Mouse (Mus musculus): ENCODE results near the gene 3110018I06Rik. TPM values are rescaled to one million over a fixed set of nuclear protein-coding genes. Genes with fewer than 3 reads are reported as not detected.

The 3110018I06Rik gene
- not detected in 2 replicates for polyA plus RNA-seq (2012; rRNA removed)

DNA sequence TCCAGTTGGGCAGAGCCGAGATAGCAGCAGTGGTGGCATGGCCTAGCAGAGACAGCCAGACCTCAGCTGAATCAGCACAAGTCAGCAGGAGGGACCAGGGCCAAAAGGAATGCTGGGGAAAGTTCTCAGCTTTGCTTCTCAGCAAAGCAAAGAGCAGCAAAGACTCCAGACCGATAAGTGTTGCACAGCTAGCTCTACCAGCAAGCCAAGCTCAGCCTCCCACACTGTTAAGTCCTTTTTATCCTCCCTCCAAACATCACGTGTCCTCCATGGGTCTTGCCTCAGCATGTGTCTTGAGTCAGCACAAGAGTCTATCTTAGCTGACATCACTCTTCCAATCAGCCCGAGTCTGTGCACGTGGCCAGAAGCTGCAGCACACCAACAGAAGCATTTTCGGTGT is at the start of gene 3110018I06Rik:
TSS of gene 3110018I06Rik (plus strand) at position 262 of the 400 bp plus-strand sequence.
- DNase-seq (ENCODE audit: extremely low spot score in 1 of 2, low spot score in 1 of 2), result no peak

DNA sequence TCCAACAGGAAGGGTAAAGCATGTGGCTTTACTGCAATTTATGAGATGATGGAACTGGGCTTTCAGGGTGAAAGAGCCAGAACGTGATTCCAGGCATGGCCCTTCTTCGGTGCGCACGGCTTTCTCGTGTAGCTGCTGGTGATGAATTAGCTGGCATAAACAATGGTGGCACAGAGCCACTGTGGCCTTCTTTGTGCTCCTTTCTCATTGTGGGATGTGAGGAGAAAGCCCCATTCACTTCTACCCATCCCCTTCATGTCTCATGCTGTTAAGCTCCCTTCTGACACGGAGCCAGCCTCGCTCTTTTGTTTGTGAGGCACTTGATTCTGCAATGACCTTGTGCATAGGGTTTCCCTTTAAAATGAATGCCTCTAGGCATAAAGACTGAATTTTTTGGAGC is 43.8 kb upstream of the 3110018I06Rik start:
- no peak for DNase-seq (ENCODE audit: extremely low spot score in 1 of 2, low spot score in 1 of 2)

DNA sequence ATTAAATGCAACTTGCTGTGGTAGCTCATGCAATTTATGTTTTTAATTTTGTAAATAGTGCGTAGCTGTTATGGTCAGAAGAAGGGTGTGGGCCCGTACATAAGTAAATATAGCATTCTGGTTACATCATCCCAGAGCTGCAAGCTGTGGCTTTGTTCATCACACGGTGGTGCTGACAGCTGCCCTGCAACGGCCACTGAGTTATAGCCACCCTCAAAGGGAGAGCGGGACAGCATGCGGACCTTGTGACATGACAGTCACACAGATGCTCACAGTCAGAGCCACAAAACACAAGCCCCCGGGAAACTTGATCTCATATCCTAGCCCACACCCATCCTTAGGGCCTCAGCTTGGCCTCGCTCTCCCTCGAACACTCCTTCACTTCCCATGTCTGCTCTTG is 30.6 kb upstream of the 3110018I06Rik start:
- DNase-seq (ENCODE audit: extremely low spot score in 1 of 2, low spot score in 1 of 2), result no peak

DNA sequence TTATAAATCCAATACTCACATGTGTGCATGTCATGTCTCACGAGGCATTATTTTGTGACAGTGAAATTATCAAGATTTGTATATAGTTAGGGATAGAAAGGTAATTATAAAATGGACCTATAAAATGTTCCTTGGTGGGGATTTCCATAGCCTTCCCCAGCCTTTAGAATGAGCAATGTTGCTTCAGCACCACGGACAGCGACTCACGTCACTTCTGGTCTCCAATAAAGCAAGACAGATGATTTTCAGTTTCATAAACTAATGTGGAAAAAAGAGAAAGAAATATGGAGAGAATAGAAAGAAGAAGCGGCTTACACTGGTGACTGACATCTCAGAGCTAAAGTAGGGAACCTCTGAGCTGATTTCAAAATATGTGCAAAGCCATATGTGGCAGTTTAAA is 23.7 kb upstream of the 3110018I06Rik start:
- no peak for DNase-seq (ENCODE audit: extremely low spot score in 1 of 2, low spot score in 1 of 2)

DNA sequence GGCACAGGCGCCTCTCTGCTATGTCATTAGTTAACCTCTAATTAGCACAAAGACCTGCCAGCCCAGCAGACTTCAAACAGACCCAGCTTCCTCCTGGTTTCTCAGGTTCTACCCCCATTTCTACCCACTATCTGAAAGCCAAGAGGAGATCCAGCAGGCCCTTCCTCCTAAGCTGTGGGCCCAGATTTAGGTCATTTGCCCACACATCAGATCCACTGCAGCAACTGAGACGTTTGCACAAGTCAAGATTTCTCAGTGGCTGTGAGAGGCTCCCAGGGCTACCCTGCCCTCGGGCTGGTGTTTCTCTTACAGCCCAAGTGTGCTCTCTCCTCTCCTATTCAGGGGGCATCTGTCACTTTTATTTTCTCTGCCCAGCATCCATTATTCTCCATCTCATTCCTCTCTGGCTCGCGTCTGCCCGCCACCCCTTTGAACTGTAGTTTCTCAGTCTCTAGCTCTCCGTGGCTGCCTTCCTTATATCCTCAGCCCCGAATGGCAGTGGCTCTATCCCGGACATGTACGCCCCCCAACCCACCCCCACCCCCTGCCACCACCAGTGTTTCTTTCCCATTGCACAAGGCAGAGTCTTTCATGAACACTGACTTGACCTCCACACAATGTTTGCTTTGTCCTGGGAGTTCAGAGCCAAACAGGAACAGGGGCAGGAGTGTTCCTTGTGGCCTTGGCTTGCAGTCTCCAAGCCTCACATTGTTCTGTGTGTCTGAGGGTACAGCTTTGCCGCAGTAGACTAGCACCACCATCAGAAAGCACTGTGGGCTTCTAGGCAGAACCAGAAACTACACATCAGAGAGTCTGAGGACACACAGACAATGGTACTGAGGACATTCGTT is 11.8 kb upstream of the 3110018I06Rik start:
- peak in 1 of 2 experiments; percentile 45 for DNase-seq (ENCODE audit: extremely low spot score in 1 of 2, low spot score in 1 of 2)

DNA sequence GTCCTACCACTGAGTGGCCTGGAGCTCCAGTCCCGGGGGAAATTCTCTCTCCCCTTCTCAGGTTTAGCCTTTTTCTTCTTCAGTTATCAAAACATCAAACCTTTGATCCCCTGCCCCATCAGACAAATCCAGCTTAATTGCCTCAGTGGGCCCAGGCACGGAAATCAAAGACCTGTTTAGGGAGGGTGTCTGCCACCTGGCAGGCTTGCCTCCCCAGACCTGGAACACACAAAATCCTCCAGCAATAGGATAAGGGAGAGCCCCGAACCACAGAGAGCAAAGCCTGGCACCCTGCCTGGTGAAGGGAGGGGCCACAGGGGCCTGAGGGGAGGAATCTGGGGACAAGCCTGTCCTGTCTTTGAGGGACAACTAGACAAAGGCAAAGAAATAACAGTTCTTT is 9.1 kb upstream of the 3110018I06Rik start:
- DNase-seq (ENCODE audit: extremely low spot score in 1 of 2, low spot score in 1 of 2), result no peak

DNA sequence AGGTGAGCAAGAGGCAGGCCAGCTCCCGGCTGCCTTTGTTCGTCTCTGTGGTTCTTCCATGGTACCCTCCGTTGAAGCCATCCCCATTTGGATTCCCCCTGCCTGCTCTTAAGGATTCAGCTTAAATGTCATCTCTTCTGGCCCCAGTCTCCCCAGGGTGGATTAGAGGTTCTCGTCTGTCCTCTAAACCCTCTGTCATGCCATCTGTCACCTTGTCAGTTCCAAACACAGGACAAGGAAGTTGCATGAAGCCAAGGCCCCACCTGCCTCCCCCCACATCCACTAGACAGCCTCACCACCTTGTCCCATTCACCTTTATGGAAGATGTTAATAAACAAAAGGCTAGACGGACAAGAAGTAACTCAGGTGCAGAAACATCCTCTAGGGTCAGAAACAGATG is 5.4 kb upstream of the 3110018I06Rik start:
- DNase-seq (ENCODE audit: extremely low spot score in 1 of 2, low spot score in 1 of 2), result no peak

DNA sequence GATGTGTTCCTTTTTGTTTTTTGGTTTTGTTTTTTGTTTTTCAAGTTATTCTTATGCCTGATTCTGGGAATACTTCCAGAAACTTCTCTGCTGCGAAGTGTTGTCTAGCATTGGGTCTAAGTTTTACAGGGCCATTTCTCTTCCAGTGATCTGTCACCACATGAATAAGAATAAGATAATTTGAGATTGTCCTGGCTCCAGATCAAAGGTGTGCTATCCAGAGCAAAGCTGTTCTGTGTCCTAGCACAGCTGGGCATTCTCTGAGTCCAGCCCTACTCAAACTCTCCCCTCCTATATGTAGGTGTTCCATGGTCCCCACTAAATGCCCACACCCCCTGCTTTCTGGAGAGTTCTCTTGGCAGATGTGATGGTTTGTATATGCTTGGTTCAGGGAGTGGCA is 2.9 kb downstream of the 3110018I06Rik start:
- DNase-seq (ENCODE audit: extremely low spot score in 1 of 2, low spot score in 1 of 2), result no peak

DNA sequence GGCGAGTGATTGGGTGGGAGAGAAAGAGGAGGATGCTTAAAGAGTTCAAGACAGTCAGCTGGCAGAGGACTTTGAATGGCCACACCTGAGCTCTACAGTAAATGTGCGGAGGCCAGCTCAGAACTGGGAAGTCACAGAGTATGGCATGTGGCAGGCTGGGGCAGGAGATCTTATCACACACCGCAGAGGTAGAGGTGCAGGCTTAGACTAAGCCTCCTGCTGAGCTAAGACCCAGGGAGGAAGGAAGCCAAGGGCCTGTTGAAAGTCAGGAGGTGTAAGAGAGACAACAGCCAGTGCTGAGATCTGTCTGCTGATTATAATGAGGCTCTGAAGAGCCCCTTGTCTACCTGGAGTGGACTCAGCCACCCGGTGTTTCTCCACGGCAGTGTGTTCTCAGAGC is 8.5 kb downstream of the 3110018I06Rik start:
- no peak for DNase-seq (ENCODE audit: extremely low spot score in 1 of 2, low spot score in 1 of 2)

DNA sequence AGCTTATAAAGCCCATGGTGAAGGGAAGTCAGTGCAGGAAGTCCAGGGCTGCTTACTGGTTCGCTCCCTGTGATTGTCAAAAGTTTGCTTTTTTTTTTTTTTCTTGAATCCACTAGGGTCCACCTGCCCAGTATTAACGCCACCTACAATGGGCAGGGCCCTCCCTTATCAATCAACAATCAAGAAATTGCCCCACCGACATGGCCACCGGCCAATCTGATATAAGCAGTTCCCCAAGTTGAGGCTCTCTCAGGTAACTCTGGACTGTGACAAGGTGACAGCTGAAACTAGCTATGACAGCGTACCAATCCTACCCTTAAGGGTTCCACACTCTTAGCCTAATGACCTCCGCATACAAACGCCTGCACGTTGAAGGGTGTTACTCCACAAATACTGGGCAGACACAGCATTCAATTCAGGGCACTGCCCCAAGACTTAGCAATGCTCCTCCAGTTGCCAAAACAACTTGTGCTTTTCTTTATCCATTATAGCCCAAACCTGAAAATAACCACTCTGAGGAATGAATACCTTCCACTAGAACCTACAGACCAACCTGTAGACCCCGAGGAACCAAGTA is 21.3 kb downstream of the 3110018I06Rik start:
- DNase-seq (ENCODE audit: extremely low spot score in 1 of 2, low spot score in 1 of 2), result no peak

DNA sequence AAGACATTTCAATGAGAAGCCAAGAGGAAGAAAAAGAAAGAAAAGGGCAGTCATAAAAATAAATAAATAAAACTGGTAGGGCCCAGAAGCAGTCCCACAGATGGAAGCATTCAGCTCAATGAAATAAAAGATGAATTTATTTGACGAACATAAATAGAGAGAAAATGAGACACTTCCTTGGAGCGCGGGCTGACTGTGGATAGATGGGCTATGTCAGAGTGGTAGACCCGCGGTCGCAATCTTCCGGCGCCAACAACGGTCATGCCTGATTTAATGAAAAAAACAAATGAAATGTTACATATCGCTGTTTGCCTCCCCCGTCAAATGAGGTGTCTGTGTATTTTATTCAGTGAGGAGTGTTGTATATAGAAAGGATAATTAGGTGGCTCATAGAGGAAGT is 22.7 kb downstream of the 3110018I06Rik start:
- DNase-seq (ENCODE audit: extremely low spot score in 1 of 2, low spot score in 1 of 2), result no peak

DNA sequence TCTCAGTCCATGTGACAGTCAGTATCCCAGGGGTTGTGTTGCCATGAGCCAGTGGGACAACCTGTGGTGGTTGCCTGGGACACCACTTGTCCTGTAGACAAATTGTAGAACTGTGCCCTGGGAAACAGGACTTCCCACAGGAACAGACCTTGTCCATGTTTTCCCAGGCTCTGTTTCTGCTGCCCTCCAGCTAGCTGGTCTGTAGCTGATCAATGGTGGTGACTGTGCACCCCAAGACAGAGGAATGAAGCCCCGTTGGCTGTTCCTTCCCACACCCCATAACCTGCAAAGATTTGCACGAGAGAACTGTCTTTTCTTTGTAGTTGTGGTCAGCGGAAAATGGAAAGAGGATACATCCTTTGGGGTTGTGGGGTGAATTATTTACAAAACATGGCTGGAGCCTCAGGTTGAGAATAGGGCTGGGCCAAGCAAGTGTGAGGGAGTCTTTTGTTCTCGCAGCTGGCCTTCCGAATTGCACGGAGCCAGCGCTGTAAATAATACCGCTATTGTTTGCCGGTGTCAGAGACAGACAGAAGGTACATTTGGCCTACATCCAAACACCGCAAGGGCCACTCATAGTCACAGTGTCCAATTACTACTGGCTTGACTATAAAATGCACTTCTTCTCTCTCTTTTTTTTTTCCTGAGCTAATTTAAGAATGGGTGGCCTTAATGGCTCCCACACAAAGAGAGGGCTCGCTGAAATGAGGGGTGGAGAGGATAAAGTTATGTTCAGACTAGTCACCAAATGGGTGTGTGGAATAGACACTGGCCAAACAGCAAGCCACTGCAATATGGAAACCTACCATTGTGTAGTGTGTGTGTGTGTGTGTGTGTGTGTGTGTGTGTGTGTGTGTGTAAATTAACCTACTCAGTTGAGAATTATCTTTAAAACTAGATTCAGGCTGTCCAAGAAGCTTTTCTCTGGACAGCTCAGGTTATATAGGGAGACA is 28.1 kb downstream of the 3110018I06Rik start:
- DNase-seq (ENCODE audit: extremely low spot score in 1 of 2, low spot score in 1 of 2), result peak in 1 of 2 experiments; percentile 10

DNA sequence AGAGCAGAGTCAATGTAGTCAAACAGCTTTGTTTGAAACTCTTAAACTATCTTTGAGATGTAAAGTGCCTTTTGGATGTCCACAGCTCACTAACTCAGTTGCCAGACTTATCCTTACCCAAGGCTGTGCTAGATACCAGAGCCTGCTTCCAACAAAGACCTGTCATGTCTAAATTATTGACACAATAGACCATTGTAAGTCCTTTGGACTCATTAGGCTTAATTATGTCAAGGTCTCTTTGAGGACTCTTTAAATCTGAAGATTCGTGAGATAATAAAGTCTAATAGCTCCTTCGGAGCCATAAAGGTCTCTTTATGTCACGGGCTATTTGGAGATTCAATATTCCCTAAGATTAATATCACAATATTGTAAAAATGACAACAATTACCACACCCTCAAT is 32.5 kb downstream of the 3110018I06Rik start:
- DNase-seq (ENCODE audit: extremely low spot score in 1 of 2, low spot score in 1 of 2), result no peak

DNA sequence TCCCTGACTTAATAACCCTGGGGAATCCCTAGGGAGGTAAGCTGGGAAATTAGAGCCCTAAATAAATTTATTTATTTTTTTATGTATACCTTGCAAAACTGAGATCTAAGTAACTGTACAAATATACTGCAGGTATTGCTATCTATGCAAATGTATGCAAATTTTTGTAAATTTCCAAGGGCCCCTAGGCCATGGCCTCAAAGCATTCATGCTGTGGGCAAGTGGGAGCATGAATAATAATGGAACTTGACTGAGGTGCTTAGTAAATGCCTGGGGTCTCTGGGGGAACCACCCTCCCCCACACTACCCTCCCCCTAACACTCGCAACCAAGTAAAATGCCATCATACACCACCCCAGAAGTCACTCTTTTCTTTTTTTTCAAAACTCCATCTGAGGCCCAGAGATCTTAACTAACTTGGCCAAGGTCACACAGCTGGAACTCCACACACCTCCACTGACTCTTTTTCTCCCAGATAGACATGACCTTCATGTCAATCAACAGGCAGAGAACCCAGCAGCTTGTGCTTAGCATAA is 40.0 kb downstream of the 3110018I06Rik start:
- DNase-seq (ENCODE audit: extremely low spot score in 1 of 2, low spot score in 1 of 2), result no peak

DNA sequence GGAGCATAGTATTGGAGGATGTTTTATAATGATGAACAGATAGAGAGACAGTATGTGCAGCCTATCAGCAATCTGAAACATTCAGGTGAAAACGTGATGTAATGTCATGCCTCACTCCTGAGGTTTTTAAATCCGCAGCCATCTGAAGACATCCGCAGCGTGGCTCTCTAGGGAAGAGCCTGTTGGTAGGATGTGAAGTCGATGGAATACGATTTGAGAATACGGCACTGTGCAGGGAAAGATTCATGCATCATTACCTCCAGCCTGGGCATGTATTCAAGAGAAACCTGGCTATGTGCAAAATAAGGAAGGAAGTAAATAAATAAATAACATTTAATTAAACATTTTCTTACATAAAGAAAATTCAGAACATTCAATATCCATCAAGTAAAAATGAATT is 44.4 kb downstream of the 3110018I06Rik start:
- no peak for DNase-seq (ENCODE audit: extremely low spot score in 1 of 2, low spot score in 1 of 2)

Data from frontal cortex, adult 2 months (tissue).